Mouse (Mus musculus) liver, adult 2 months (tissue): Measurements from ENCODE around the gene Atoh8.

Experiments
- CTCF ChIP-seq: fragments of 200-500 bp; IDR thresholded peaks from 2 replicates; pipeline ENCODE4 v1.5.1; 2011; ENCODE audit warnings: low read depth, low read length, control low read depth
- POLR2A ChIP-seq: fragments of 200-500 bp; IDR thresholded peaks from 2 replicates; pipeline ENCODE4 v1.6.1; 2011; ENCODE audit warnings: low read length, control low read depth; ENCODE audit not compliant: insufficient read depth; ENCODE audit errors: extremely low read depth

- no peak for TF ChIP-seq CTCF
- no peak for TF ChIP-seq POLR2A
Measured at GRCm38 (mm10) chr6:72222271-72222724, 13.1 kb downstream of the Atoh8 start.
